23 mouse cellular contexts compared by ENCODE assay signal in genomic region chr6:108225027-108225426, GRCm38 (mm10). TPM values are rescaled to one million over a fixed set of nuclear protein-coding genes. Genes with fewer than 3 reads are reported as not detected.
DNase-seq lines count a peak whose midpoint lies in the region; ATAC-seq and TF ChIP-seq lines count a peak whose summit lies in the region.
"Had no signal": no experiment of that assay in that cellular context is flagged by ENCODE, and none has a peak within 500 bp of the region (broad histone marks: within the 10 kb centered on the region; RNA-seq: fewer than 3 reads in every experiment).

No protein-coding gene starts in this region.

- no peak for ATAC-seq in liver, postnatal 0 days
- no peak for ATAC-seq in liver, embryonic 11.5 days (replicated peaks; ENCODE audit: low FRiP score)
- ATAC-seq: activated CD4-positive, CD25-positive, alpha-beta regulatory T cell, adult 4 months; forebrain, embryonic 13.5 days; forebrain, embryonic 16.5 days; hindbrain, postnatal 0 days had no signal

- no peak overlapping the region for H3K4me2 ChIP-seq in liver, postnatal 0 days (ENCODE audit: low read depth, low read length)
- no peak overlapping the region for H3K4me2 ChIP-seq in liver, embryonic 11.5 days
- H3K4me2 ChIP-seq: forebrain, embryonic 13.5 days; heart, embryonic 13.5 days; hindbrain, embryonic 14.5 days had no signal

- TF ChIP-seq CTCF in gastrocnemius, adult 2 months (IDR thresholded peaks at IDR 0.05) = no peak
- no peak for TF ChIP-seq CTCF in liver, postnatal 0 days (IDR thresholded peaks at IDR 0.05; ENCODE audit: low read depth)

- no peak overlapping the region for H3K9ac ChIP-seq in liver, postnatal 0 days (replicated peaks)
- no peak overlapping the region for H3K9ac ChIP-seq in liver, embryonic 11.5 days (ENCODE audit: low read depth, low read length)
- H3K9ac ChIP-seq: forebrain, embryonic 13.5 days; heart, embryonic 13.5 days; hindbrain, embryonic 14.5 days had no signal

- H3K36me3 ChIP-seq in liver, postnatal 0 days (replicated peaks; ENCODE audit: insufficient read depth, low read length) = no peaks in the 10 kb centered on the region
- no peaks in the 10 kb centered on the region for H3K36me3 ChIP-seq in liver, embryonic 11.5 days (ENCODE audit: control insufficient read depth, insufficient read depth, low read length)

- H3K4me1 ChIP-seq in liver, postnatal 0 days (ENCODE audit: insufficient read depth) = peaks cover 2% of the 10 kb centered on the region; the same call in 1 of the 2 replicates
- H3K4me1 ChIP-seq in liver, embryonic 11.5 days (replicated peaks; ENCODE audit: control insufficient read depth, insufficient read depth, low read length) = peaks cover 3% of the 10 kb centered on the region; the same call in 1 of the 2 replicates
- H3K4me1 ChIP-seq in brown adipose tissue, adult 24 weeks (ENCODE audit: control insufficient read depth, insufficient read depth, insufficient read length, low read length) = peaks cover 38% of the 10 kb centered on the region; the same call in 1 of the 2 replicates
- H3K4me1 ChIP-seq: forebrain, embryonic 13.5 days had no signal

- H3K4me3 ChIP-seq in gastrocnemius, adult 2 months = peak overlapping the region; percentile 25; the same call in 1 of the 2 replicates
- H3K4me3 ChIP-seq in liver, postnatal 0 days (ENCODE audit: low read depth, low read length) = no peak overlapping the region
- no peak overlapping the region for H3K4me3 ChIP-seq in liver, embryonic 11.5 days (ENCODE audit: low read depth, low read length)
- no peak overlapping the region for H3K4me3 ChIP-seq in brown adipose tissue, adult 24 weeks (ENCODE audit: insufficient read depth, low read depth, low read length)
- H3K4me3 ChIP-seq: forebrain, embryonic 10.5 days; forebrain, embryonic 13.5 days; heart, embryonic 10.5 days; heart, embryonic 13.5 days had no signal

- no peak for DNase-seq in gastrocnemius, adult 2 months
- no peak for DNase-seq in gastrocnemius, postnatal 14 days
- peak; percentile 7 for DNase-seq in kidney, adult 18-20 months
- no peak for DNase-seq in kidney, adult 11 months
- no peak for DNase-seq in liver, postnatal 0 days
- no peak for DNase-seq in liver, embryonic 11.5 days (ENCODE audit: low spot score)
- DNase-seq: adrenal gland, adult 8-10 months; adrenal gland, postnatal 25 days; cerebellum, adult 18-20 months; cerebellum, adult 9-10 months; cerebellum, postnatal 14 days; gastrocnemius, postnatal 25 days; heart, postnatal 14 days; heart, postnatal 4 days had no signal

- intact Hi-C loops in gastrocnemius, adult 2 months (cut with DNase I) = no loop called here
- intact Hi-C loops in gastrocnemius, postnatal 14 days (cut with DNase I; ENCODE audit: low total_unique reads) = no loop called here

- 78% methylated on average over 2 of the region's 2 CpGs for WGBS in liver, postnatal 0 days (ENCODE audit: insufficient replicate concordance)
- 92% methylated on average over 2 of the region's 2 CpGs for WGBS in liver, embryonic 11.5 days

- no peaks in the 10 kb centered on the region for H3K9me3 ChIP-seq in liver, postnatal 0 days (ENCODE audit: low read length)
- H3K9me3 ChIP-seq in liver, embryonic 11.5 days (ENCODE audit: control insufficient read depth, low read length) = no peaks in the 10 kb centered on the region
- H3K9me3 ChIP-seq: forebrain, embryonic 10.5 days; forebrain, embryonic 13.5 days; heart, embryonic 10.5 days; heart, embryonic 13.5 days had no signal

- no peak for TF ChIP-seq EP300 in liver, postnatal 0 days (IDR thresholded peaks at IDR 0.05; ENCODE audit: low read depth)

- peak overlapping the region; percentile 64 for H3K27ac ChIP-seq in gastrocnemius, adult 2 months
- 0 out of 2 replicates have a peak overlapping the region, but pooled peaks have one; percentile 12 for H3K27ac ChIP-seq in liver, postnatal 0 days (ENCODE audit: low read depth)
- no peak overlapping the region for H3K27ac ChIP-seq in liver, embryonic 11.5 days (ENCODE audit: low read depth, low read length)
- H3K27ac ChIP-seq in brown adipose tissue, adult 24 weeks (replicated peaks; ENCODE audit: low read depth, low read length) = peak overlapping the region; percentile 86
- H3K27ac ChIP-seq: forebrain, embryonic 13.5 days; heart, embryonic 10.5 days; heart, embryonic 13.5 days; hindbrain, embryonic 14.5 days; hindbrain, postnatal 0 days had no signal

- no peaks in the 10 kb centered on the region for H3K27me3 ChIP-seq in liver, postnatal 0 days (ENCODE audit: insufficient read depth, low read length)
- no peaks in the 10 kb centered on the region for H3K27me3 ChIP-seq in liver, embryonic 11.5 days (replicated peaks; ENCODE audit: control insufficient read depth, insufficient read depth, low read length)
- H3K27me3 ChIP-seq: forebrain, embryonic 13.5 days; heart, embryonic 13.5 days had no signal

RNA-seq across cellular contexts. Expression of gene Itpr1, which starts 12.1 kb away (rescaled TPM):
- 10 to 100 TPM; 14.1 to 21.3 TPM for total RNA-seq in gastrocnemius, adult 2 months (2021)
- total RNA-seq in gastrocnemius, postnatal 14 days (2021) = 10 to 100 TPM; 17.0 to 18.8 TPM
- 2.8 and 2.9 TPM in 2 replicates for polyA plus RNA-seq in liver, postnatal 0 days (2015; fragmentation: Nextera tagmentation; extraction: Ambion mirVana)
- polyA plus RNA-seq in liver, embryonic 11.5 days (2014; fragmentation: Nextera tagmentation; extraction: Ambion mirVana) = 6.9 and 8.3 TPM in 2 replicates
- 33.1 and 42.5 TPM in 2 replicates for polyA plus RNA-seq in brown adipose tissue, adult 24 weeks (2012; ENCODE audit: insufficient read depth, insufficient read length, missing spikeins)

RNA-seq across cellular contexts. Expression of gene Sumf1, which starts 39.6 kb away (rescaled TPM):
- total RNA-seq in gastrocnemius, adult 2 months (2021) = 1 to 10 TPM; 7.4 to 9.4 TPM
- total RNA-seq in gastrocnemius, postnatal 14 days (2021) = 1 to 10 TPM; 9.5 TPM
- 12.0 and 13.0 TPM in 2 replicates for polyA plus RNA-seq in liver, postnatal 0 days (2015; fragmentation: Nextera tagmentation; extraction: Ambion mirVana)
- 16.2 and 17.6 TPM in 2 replicates for polyA plus RNA-seq in liver, embryonic 11.5 days (2014; fragmentation: Nextera tagmentation; extraction: Ambion mirVana)
- 16.5 and 17.9 TPM in 2 replicates for polyA plus RNA-seq in brown adipose tissue, adult 24 weeks (2012; ENCODE audit: insufficient read depth, insufficient read length, missing spikeins)
